Mouse (Mus musculus): ENCODE results near the gene Cnnm2. TPM values are rescaled to one million over a fixed set of nuclear protein-coding genes. Genes with fewer than 3 reads are reported as not detected.

Cnnm2 gene
- polyA plus RNA-seq, 1 experiment from 2014 or later: 6.5 TPM

DNA sequence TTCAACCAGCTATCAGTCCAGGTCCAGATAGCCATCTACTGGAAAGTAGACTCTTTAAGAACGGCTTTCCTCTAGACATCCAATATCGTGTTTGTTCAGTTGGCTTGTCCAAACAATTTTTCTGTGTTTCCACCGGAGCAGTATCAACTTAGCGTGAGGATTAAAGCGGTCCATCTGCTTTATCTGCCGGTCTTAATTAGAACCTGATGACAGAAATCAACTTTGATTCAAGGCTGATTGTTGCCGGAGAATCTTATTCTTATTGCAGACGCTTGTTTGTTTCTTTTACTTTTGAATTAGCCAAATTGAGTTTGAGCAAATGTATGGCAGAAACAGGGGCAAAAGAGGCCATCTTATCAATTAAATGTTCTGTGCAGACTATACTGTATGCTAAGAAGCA is 32.8 kb downstream of the Cnnm2 start:
- H3K27me3 ChIP-seq (replicated peaks; ENCODE audit: control insufficient read depth, insufficient read depth, low read length): no peaks in the 10 kb centered on the region
- no peak overlapping the region for H3K27ac ChIP-seq (ENCODE audit: low read depth, low read length)
- H3K4me1 ChIP-seq (replicated peaks; ENCODE audit: control insufficient read depth, insufficient read depth, low read length): 0 out of 2 replicates have a peak, but pooled peaks cover 2% of the 10 kb centered on the region
- no peak overlapping the region for H3K9ac ChIP-seq (ENCODE audit: low read depth, low read length)
- no peak overlapping the region for H3K4me3 ChIP-seq (ENCODE audit: low read depth, low read length)
- no peak overlapping the region for H3K4me2 ChIP-seq (replicated peaks; ENCODE audit: low read depth)
- TF ChIP-seq CTCF (IDR thresholded peaks at IDR 0.05; ENCODE audit: low read depth): no peak
- no peaks in the 10 kb centered on the region for H3K9me3 ChIP-seq (ENCODE audit: control insufficient read depth)
- no peaks in the 10 kb centered on the region for H3K36me3 ChIP-seq (ENCODE audit: control insufficient read depth, insufficient read depth)
- ATAC-seq: no peak
- WGBS: 64% methylated on average over 8 of the region's 8 CpGs

DNA sequence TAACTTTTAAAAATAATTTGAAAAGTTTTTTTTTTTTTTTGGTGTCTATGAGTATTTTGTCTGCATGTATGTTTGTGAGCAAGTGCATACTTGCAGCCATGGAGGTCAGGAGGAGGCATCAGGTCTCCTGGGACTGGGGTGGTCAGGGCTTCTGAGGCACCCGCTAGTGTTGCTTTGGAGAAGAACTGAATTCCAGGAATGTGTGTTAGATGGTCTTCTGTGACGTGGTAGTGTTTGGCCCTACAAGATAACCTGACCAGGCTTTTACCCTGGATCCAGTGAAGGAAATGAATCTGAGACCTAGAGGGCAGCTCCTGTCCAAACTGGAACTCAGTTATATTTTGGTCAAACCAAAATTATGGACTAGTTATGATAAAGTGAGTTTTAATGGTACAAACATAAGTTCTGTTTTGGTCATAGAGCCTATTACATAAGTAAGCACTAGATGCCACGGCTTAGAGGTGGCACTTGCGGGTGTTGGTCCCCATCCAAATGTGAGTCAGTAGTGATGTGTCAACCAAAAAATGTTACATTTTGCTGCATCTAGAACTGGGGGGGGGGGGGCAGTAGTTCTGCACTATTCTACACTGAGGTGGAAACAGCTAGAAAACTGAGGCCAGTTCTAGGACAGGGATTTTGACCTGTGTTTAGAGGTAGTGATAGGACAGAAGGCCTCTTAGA is 38.6 kb downstream of the Cnnm2 start:
- Histone ChIP-seq H3K4me3 (ENCODE audit: low read depth, low read length) (no peak overlapping the region), H3K36me3 (ENCODE audit: control insufficient read depth, insufficient read depth) (no peaks in the 10 kb centered on the region), H3K4me2 (replicated peaks; ENCODE audit: low read depth) (no peak overlapping the region), H3K27me3 (replicated peaks; ENCODE audit: control insufficient read depth, insufficient read depth, low read length) (no peaks in the 10 kb centered on the region), H3K27ac (ENCODE audit: low read depth, low read length) (no peak overlapping the region), H3K9me3 (ENCODE audit: control insufficient read depth) (no peaks in the 10 kb centered on the region), H3K9ac (ENCODE audit: low read depth, low read length) (no peak overlapping the region), H3K4me1 (replicated peaks; ENCODE audit: control insufficient read depth, insufficient read depth, low read length) (0 out of 2 replicates have a peak, but pooled peaks cover 2% of the 10 kb centered on the region)
- 90% methylated on average over 4 of the region's 4 CpGs for WGBS
- no peak for ATAC-seq
- no peak for TF ChIP-seq CTCF (IDR thresholded peaks at IDR 0.05; ENCODE audit: low read depth)

DNA sequence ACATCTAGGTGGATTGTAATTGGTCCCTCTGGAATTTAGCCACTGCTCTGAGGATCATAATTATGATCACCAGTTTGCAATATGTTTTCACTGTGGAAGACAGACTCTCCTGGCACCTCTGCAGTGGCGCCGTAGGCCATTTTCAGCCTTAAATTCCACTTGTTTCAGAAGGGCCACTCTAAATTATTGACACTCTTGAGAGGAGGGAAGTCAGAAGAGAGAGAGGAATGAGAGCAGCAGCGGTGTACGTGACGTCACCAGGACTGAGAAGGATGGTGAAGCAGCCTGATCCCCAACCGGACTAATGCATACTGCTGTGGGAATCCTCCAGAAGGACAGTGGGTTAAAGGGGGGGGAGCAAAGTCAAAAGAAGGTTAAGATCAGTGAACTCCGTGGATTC is 40.1 kb downstream of the Cnnm2 start:
- 89% methylated on average over 7 of the region's 7 CpGs for WGBS
- TF ChIP-seq CTCF (IDR thresholded peaks at IDR 0.05; ENCODE audit: low read depth): no peak
- Histone ChIP-seq H3K9ac (ENCODE audit: low read depth, low read length) (no peak overlapping the region), H3K27ac (ENCODE audit: low read depth, low read length) (no peak overlapping the region), H3K4me1 (replicated peaks; ENCODE audit: control insufficient read depth, insufficient read depth, low read length) (0 out of 2 replicates have a peak, but pooled peaks cover 2% of the 10 kb centered on the region), H3K4me2 (replicated peaks; ENCODE audit: low read depth) (no peak overlapping the region), H3K27me3 (replicated peaks; ENCODE audit: control insufficient read depth, insufficient read depth, low read length) (no peaks in the 10 kb centered on the region), H3K36me3 (ENCODE audit: control insufficient read depth, insufficient read depth) (no peaks in the 10 kb centered on the region), H3K4me3 (ENCODE audit: low read depth, low read length) (no peak overlapping the region), H3K9me3 (ENCODE audit: control insufficient read depth) (no peaks in the 10 kb centered on the region)
- ATAC-seq: no peak

DNA sequence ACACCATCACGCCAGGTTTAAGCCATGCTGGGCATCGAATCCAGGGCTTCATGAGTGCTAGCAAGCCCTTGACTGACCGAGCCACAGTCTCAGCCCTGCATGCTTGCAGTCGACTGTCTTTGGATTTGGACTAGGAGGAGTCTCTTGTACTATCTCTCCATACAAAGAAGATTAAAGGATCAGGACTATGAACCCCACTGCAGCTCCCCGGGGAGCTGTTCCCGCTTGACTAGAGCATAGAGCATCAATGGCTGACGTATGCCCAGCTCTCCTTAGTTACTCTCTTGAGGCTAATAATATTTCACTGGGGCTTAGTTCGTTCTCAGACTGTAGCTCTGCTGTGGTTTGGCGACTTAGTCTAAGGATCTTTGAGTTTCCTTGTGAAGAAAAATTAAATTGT is 40.9 kb downstream of the Cnnm2 start:
- no peak overlapping the region for H3K4me2 ChIP-seq (replicated peaks; ENCODE audit: low read depth)
- H3K36me3 ChIP-seq (ENCODE audit: control insufficient read depth, insufficient read depth): no peaks in the 10 kb centered on the region
- no peak overlapping the region for H3K4me3 ChIP-seq (ENCODE audit: low read depth, low read length)
- no peak for TF ChIP-seq CTCF (IDR thresholded peaks at IDR 0.05; ENCODE audit: low read depth)
- H3K9ac ChIP-seq (ENCODE audit: low read depth, low read length): no peak overlapping the region
- H3K27ac ChIP-seq (ENCODE audit: low read depth, low read length): no peak overlapping the region
- 80% methylated on average over 9 of the region's 9 CpGs for WGBS
- H3K9me3 ChIP-seq (ENCODE audit: control insufficient read depth): no peaks in the 10 kb centered on the region
- H3K4me1 ChIP-seq (replicated peaks; ENCODE audit: control insufficient read depth, insufficient read depth, low read length): 0 out of 2 replicates have a peak, but pooled peaks cover under 1% of the 10 kb centered on the region
- no peaks in the 10 kb centered on the region for H3K27me3 ChIP-seq (replicated peaks; ENCODE audit: control insufficient read depth, insufficient read depth, low read length)
- no peak for ATAC-seq

DNA sequence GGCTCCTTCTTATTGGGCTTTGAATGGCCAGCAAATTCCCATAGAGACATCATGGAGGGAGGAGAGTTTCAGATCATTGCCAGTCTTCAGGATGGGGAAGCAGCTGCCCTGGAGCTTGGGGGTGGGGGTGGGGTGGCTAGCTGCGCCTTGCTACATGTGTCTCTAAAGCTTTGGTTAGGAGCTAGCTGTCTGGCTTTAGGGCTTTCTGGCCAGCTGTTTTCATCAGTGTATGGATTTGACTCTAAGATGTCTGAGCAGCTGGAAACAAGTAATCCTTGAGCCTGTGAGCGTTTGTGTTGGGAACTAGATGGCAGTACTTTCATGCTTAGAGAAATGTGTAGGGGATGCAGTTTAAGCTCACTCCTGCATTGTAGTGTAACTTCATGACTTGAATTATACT is 42.3 kb downstream of the Cnnm2 start:
- Histone ChIP-seq H3K4me2 (replicated peaks; ENCODE audit: low read depth) (no peak overlapping the region), H3K9ac (ENCODE audit: low read depth, low read length) (no peak overlapping the region), H3K4me1 (replicated peaks; ENCODE audit: control insufficient read depth, insufficient read depth, low read length) (no peaks in the 10 kb centered on the region), H3K36me3 (ENCODE audit: control insufficient read depth, insufficient read depth) (no peaks in the 10 kb centered on the region), H3K4me3 (ENCODE audit: low read depth, low read length) (no peak overlapping the region), H3K27me3 (replicated peaks; ENCODE audit: control insufficient read depth, insufficient read depth, low read length) (no peaks in the 10 kb centered on the region), H3K27ac (ENCODE audit: low read depth, low read length) (no peak overlapping the region), H3K9me3 (ENCODE audit: control insufficient read depth) (no peaks in the 10 kb centered on the region)
- no peak for TF ChIP-seq CTCF (IDR thresholded peaks at IDR 0.05; ENCODE audit: low read depth)
- 65% methylated on average over 2 of the region's 2 CpGs for WGBS
- no peak for ATAC-seq

- H3K36me3 ChIP-seq (ENCODE audit: control insufficient read depth, insufficient read depth): no peaks in the 10 kb centered on the region
- peak; percentile 45 for TF ChIP-seq CTCF (IDR thresholded peaks at IDR 0.05; ENCODE audit: low read depth)
- H3K4me2 ChIP-seq (replicated peaks; ENCODE audit: low read depth): no peak overlapping the region
- no peak overlapping the region for H3K27ac ChIP-seq (ENCODE audit: low read depth, low read length)
- H3K4me3 ChIP-seq (ENCODE audit: low read depth, low read length): no peak overlapping the region
- no peaks in the 10 kb centered on the region for H3K27me3 ChIP-seq (replicated peaks; ENCODE audit: control insufficient read depth, insufficient read depth, low read length)
- no peaks in the 10 kb centered on the region for H3K4me1 ChIP-seq (replicated peaks; ENCODE audit: control insufficient read depth, insufficient read depth, low read length)
- no peak overlapping the region for H3K9ac ChIP-seq (ENCODE audit: low read depth, low read length)
- H3K9me3 ChIP-seq (ENCODE audit: control insufficient read depth): no peaks in the 10 kb centered on the region
- no peak for ATAC-seq
- 86% methylated on average over 6 of the region's 6 CpGs for WGBS
Observed at GRCm38 (mm10) chr19:46804751-46805150, 43.4 kb downstream of the Cnnm2 start.
